Mouse (Mus musculus): ENCODE data around the gene Txnrd2.
A peak's percentile ranks its signal among the peaks of the same experiment; 100 is the strongest.

The Txnrd2 gene

GRCm38 (mm10) chr16:18393595-18393994 is 32.6 kb upstream of the Txnrd2 start:
- DNase-seq (ENCODE audit: low spot score in 2 of 2): no peak

GRCm38 (mm10) chr16:18394056-18394455 is 32.1 kb upstream of the Txnrd2 start:
- DNase-seq (ENCODE audit: low spot score in 2 of 2): no peak

- no peak for DNase-seq (ENCODE audit: low spot score in 2 of 2)
Measured at GRCm38 (mm10) chr16:18394777-18395619, 31.2 kb upstream of the Txnrd2 start.

GRCm38 (mm10) chr16:18395620-18396036 is 30.6 kb upstream of the Txnrd2 start:
- no peak for DNase-seq (ENCODE audit: low spot score in 2 of 2)

- no peak for DNase-seq (ENCODE audit: low spot score in 2 of 2)
Measured at GRCm38 (mm10) chr16:18396201-18396600, 30.0 kb upstream of the Txnrd2 start.

GRCm38 (mm10) chr16:18396791-18397621 is 29.2 kb upstream of the Txnrd2 start:
- DNase-seq (ENCODE audit: low spot score in 2 of 2): no peak

GRCm38 (mm10) chr16:18400028-18400427 is 26.2 kb upstream of the Txnrd2 start:
- no peak for DNase-seq (ENCODE audit: low spot score in 2 of 2)

- DNase-seq (ENCODE audit: low spot score in 2 of 2): no peak
Measured at GRCm38 (mm10) chr16:18400472-18401216, 25.5 kb upstream of the Txnrd2 start.

GRCm38 (mm10) chr16:18403285-18403684 is 22.9 kb upstream of the Txnrd2 start:
- no peak for DNase-seq (ENCODE audit: low spot score in 2 of 2)

- peak; percentile 78 to 80 for DNase-seq (ENCODE audit: low spot score in 2 of 2)
Measured at GRCm38 (mm10) chr16:18405091-18405854, 20.9 kb upstream of the Txnrd2 start.

- DNase-seq (ENCODE audit: low spot score in 2 of 2): no peak
Measured at GRCm38 (mm10) chr16:18405876-18406275, 20.3 kb upstream of the Txnrd2 start.

GRCm38 (mm10) chr16:18406293-18406692 is 19.9 kb upstream of the Txnrd2 start:
- peak; percentile 71 to 83 for DNase-seq (ENCODE audit: low spot score in 2 of 2)

- DNase-seq (ENCODE audit: low spot score in 2 of 2): no peak
Measured at GRCm38 (mm10) chr16:18407912-18408311, 18.3 kb upstream of the Txnrd2 start.

GRCm38 (mm10) chr16:18409776-18410175 is 16.4 kb upstream of the Txnrd2 start:
- DNase-seq (ENCODE audit: low spot score in 2 of 2): no peak

- DNase-seq (ENCODE audit: low spot score in 2 of 2): no peak
Measured at GRCm38 (mm10) chr16:18410418-18410817, 15.8 kb upstream of the Txnrd2 start.

- DNase-seq (ENCODE audit: low spot score in 2 of 2): no peak
Measured at GRCm38 (mm10) chr16:18411026-18411649, 15.0 kb upstream of the Txnrd2 start.

- DNase-seq (ENCODE audit: low spot score in 2 of 2): no peak
Measured at GRCm38 (mm10) chr16:18411802-18412476, 14.2 kb upstream of the Txnrd2 start.

GRCm38 (mm10) chr16:18413032-18413816 is 13.0 kb upstream of the Txnrd2 start:
- DNase-seq (ENCODE audit: low spot score in 2 of 2): no peak

- no peak for DNase-seq (ENCODE audit: low spot score in 2 of 2)
Measured at GRCm38 (mm10) chr16:18416094-18416761, 10.0 kb upstream of the Txnrd2 start.
